9 mouse cellular contexts compared by ENCODE assay signal in the genomic region with DNA sequence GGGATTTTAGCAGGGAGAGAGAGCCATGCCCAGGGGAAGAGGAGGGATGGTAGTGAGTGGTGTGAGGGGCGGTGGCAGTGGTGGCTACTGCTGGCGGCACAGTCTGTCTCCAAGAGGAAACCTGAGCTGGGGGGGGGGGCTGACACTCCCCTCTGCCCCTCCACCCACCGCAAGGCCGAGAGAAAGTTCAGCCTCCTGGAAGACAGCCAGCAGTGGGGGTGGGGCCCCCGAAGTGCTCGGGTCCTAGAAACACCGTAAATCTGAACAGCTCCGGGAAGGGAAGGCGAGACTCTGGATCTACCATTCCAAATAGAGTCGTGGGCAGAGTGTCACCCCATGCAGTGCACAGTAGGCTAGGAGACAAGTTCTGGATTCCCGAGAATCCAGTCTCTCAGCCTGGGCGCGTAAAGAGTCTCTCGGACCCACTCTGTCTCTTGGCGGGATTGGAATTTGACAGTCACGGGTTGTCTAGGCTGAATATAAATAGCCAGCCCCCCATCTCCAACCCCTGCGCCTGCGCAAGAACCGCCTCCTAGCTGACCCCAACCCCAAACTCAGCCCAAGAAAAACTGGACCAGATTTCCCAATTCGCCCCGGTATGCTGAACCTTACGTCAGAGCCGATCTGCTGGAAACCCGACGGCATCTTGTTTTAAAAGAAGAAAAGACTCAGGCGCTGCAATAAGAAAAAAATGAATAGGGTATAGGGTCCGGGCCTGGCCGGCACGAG. TPM values are rescaled to one million over a fixed set of nuclear protein-coding genes. Genes with fewer than 3 reads are reported as not detected.
DNase-seq lines count a peak whose midpoint lies in the region; ATAC-seq lines count a peak whose summit lies in the region.
"Had no signal": no experiment of that assay in that cellular context is flagged by ENCODE, and none has a peak within 500 bp of the region (broad histone marks: within the 10 kb centered on the region; RNA-seq: fewer than 3 reads in every experiment).

No protein-coding gene starts in this region.

- H3K27me3 ChIP-seq in megakaryocyte, embryonic 14.5 days (replicated peaks), result peaks cover 82% of the 10 kb centered on the region
- H3K27me3 ChIP-seq in embryonic facial prominence, embryonic 14.5 days (replicated peaks; ENCODE audit: control insufficient read depth, insufficient read depth, low read length), result no peaks in the 10 kb centered on the region
- peaks cover 12% of the 10 kb centered on the region for H3K27me3 ChIP-seq in heart, embryonic 12.5 days (replicated peaks)
- H3K27me3 ChIP-seq in kidney, embryonic 15.5 days, result peaks cover 9% of the 10 kb centered on the region
- H3K27me3 ChIP-seq in midbrain, embryonic 11.5 days (ENCODE audit: control insufficient read depth, insufficient read depth, low read length), result no peaks in the 10 kb centered on the region

- no peak for ATAC-seq in megakaryocyte, adult 5-6 weeks (ENCODE audit: poor library complexity, severe bottlenecking)
- peak; percentile 62 for ATAC-seq in embryonic facial prominence, embryonic 14.5 days (ENCODE audit: low read depth)
- ATAC-seq in heart, embryonic 12.5 days (ENCODE audit: insufficient number of reproducible peaks, low FRiP score), result peak; percentile 65
- peak; percentile 54 for ATAC-seq in kidney, embryonic 15.5 days (replicated peaks; ENCODE audit: low FRiP score)
- ATAC-seq in midbrain, embryonic 11.5 days (ENCODE audit: low FRiP score), result peak; percentile 57

- no peaks in the 10 kb centered on the region for H3K9me3 ChIP-seq in megakaryocyte, embryonic 14.5 days
- H3K9me3 ChIP-seq in embryonic facial prominence, embryonic 14.5 days (ENCODE audit: control insufficient read depth, low read length), result no peaks in the 10 kb centered on the region
- H3K9me3 ChIP-seq in heart, embryonic 12.5 days (replicated peaks), result no peaks in the 10 kb centered on the region
- H3K9me3 ChIP-seq in kidney, embryonic 15.5 days (replicated peaks), result no peaks in the 10 kb centered on the region
- no peaks in the 10 kb centered on the region for H3K9me3 ChIP-seq in midbrain, embryonic 11.5 days (ENCODE audit: control insufficient read depth, low read length)

- DNase-seq in embryonic facial prominence, embryonic 14.5 days (ENCODE audit: low spot score), result peak; percentile 77
- peak; percentile 96 for DNase-seq in midbrain, embryonic 11.5 days (ENCODE audit: low spot score, missing footprints)
- DNase-seq in right cerebral cortex, adult 18-20 months, result no peak
- DNase-seq in thymus, postnatal 25 days, result no peak

- no peaks in the 10 kb centered on the region for H3K36me3 ChIP-seq in megakaryocyte, embryonic 14.5 days (replicated peaks; ENCODE audit: low read length)
- H3K36me3 ChIP-seq in embryonic facial prominence, embryonic 14.5 days (ENCODE audit: control insufficient read depth, insufficient read depth, low read length), result peaks cover 33% of the 10 kb centered on the region
- H3K36me3 ChIP-seq in heart, embryonic 12.5 days, result peaks cover 36% of the 10 kb centered on the region
- peaks cover 28% of the 10 kb centered on the region for H3K36me3 ChIP-seq in kidney, embryonic 15.5 days
- H3K36me3 ChIP-seq in midbrain, embryonic 11.5 days (ENCODE audit: control insufficient read depth, insufficient read depth, low read length), result no peaks in the 10 kb centered on the region

- H3K27ac ChIP-seq in embryonic facial prominence, embryonic 14.5 days (replicated peaks; ENCODE audit: low read depth, low read length), result peak overlapping the region; percentile 92
- H3K27ac ChIP-seq in heart, embryonic 12.5 days (ENCODE audit: poor library complexity, severe bottlenecking), result peak overlapping the region; percentile 89
- H3K27ac ChIP-seq in kidney, embryonic 15.5 days, result peak overlapping the region; percentile 94
- no peak overlapping the region; the same call in 1 of the 2 replicates for H3K27ac ChIP-seq in midbrain, embryonic 11.5 days (ENCODE audit: low read depth, low read length)
- H3K27ac ChIP-seq: macrophage had no signal

- 2% methylated on average over 25 of the region's 29 CpGs for WGBS in embryonic facial prominence, embryonic 14.5 days
- WGBS in heart, embryonic 12.5 days, result 3% methylated on average over 29 of the region's 29 CpGs
- WGBS in kidney, embryonic 15.5 days, result 2% methylated on average over 29 of the region's 29 CpGs
- 5% methylated on average over 29 of the region's 29 CpGs for WGBS in midbrain, embryonic 11.5 days

- peak overlapping the region; percentile 86 for H3K4me2 ChIP-seq in embryonic facial prominence, embryonic 14.5 days (ENCODE audit: low read depth, low read length)
- H3K4me2 ChIP-seq in heart, embryonic 12.5 days, result peak overlapping the region; percentile 81
- peak overlapping the region; percentile 69 for H3K4me2 ChIP-seq in kidney, embryonic 15.5 days
- peak overlapping the region; percentile 61 for H3K4me2 ChIP-seq in midbrain, embryonic 11.5 days

- peaks cover 29% of the 10 kb centered on the region for H3K4me1 ChIP-seq in megakaryocyte, embryonic 14.5 days
- H3K4me1 ChIP-seq in embryonic facial prominence, embryonic 14.5 days (ENCODE audit: control insufficient read depth, insufficient read depth, low read length), result peaks cover 10% of the 10 kb centered on the region
- peaks cover 29% of the 10 kb centered on the region for H3K4me1 ChIP-seq in heart, embryonic 12.5 days (replicated peaks)
- H3K4me1 ChIP-seq in kidney, embryonic 15.5 days, result peaks cover 37% of the 10 kb centered on the region
- H3K4me1 ChIP-seq in midbrain, embryonic 11.5 days (ENCODE audit: control insufficient read depth, insufficient read depth, low read length), result peaks cover 9% of the 10 kb centered on the region

- H3K4me3 ChIP-seq in megakaryocyte, embryonic 14.5 days (replicated peaks), result peak overlapping the region; percentile 90
- peak overlapping the region; percentile 61 for H3K4me3 ChIP-seq in embryonic facial prominence, embryonic 14.5 days (ENCODE audit: low read depth, low read length)
- H3K4me3 ChIP-seq in heart, embryonic 12.5 days, result peak overlapping the region; percentile 59
- H3K4me3 ChIP-seq in kidney, embryonic 15.5 days (replicated peaks), result peak overlapping the region; percentile 63
- H3K4me3 ChIP-seq in midbrain, embryonic 11.5 days (ENCODE audit: low read depth, low read length), result peak overlapping the region; percentile 49

- H3K9ac ChIP-seq in embryonic facial prominence, embryonic 14.5 days (ENCODE audit: low read depth, low read length), result peak overlapping the region; percentile 67
- peak overlapping the region; percentile 60 for H3K9ac ChIP-seq in heart, embryonic 12.5 days
- H3K9ac ChIP-seq in kidney, embryonic 15.5 days, result peak overlapping the region; percentile 62
- peak overlapping the region; percentile 78 for H3K9ac ChIP-seq in midbrain, embryonic 11.5 days (ENCODE audit: low read length)

RNA-seq across cellular contexts. Expression of gene Slc2a4, which starts 0.5 kb away (rescaled TPM):
- polyA plus RNA-seq in megakaryocyte, embryonic 14.5 days (2012; ENCODE audit: insufficient read depth, low replicate concordance), result not detected in 2 replicates
- total RNA-seq in megakaryocyte, adult 5-6 weeks (2015), result not detected in 2 replicates
- 0.07 TPM in 1 of 2 replicates, not detected in the other for total RNA-seq in megakaryocyte, adult 5-6 weeks (2017)
- polyA plus RNA-seq in embryonic facial prominence, embryonic 14.5 days (2014; fragmentation: Nextera tagmentation; extraction: Ambion mirVana), result 16.9 and 20.8 TPM in 2 replicates
- polyA plus RNA-seq in heart, embryonic 12.5 days (2016; fragmentation: Nextera tagmentation; extraction: Ambion mirVana), result 25.9 and 28.8 TPM in 2 replicates
- 17.3 and 22.1 TPM in 2 replicates for polyA plus RNA-seq in kidney, embryonic 15.5 days (2015; fragmentation: Nextera tagmentation; extraction: Ambion mirVana)
- polyA plus RNA-seq in midbrain, embryonic 11.5 days (2014; fragmentation: Nextera tagmentation; extraction: Ambion mirVana), result 6.3 and 7.8 TPM in 2 replicates

RNA-seq across cellular contexts. Expression of gene Ybx2, which starts 11.9 kb away (rescaled TPM):
- polyA plus RNA-seq in megakaryocyte, embryonic 14.5 days (2012; ENCODE audit: insufficient read depth, low replicate concordance), result 0.75 TPM in 1 of 2 replicates, not detected in the other
- not detected in 2 replicates for total RNA-seq in megakaryocyte, adult 5-6 weeks (2015)
- not detected in 2 replicates for total RNA-seq in megakaryocyte, adult 5-6 weeks (2017)
- polyA plus RNA-seq in embryonic facial prominence, embryonic 14.5 days (2014; fragmentation: Nextera tagmentation; extraction: Ambion mirVana), result 2.9 and 4.2 TPM in 2 replicates
- 2.0 and 2.6 TPM in 2 replicates for polyA plus RNA-seq in heart, embryonic 12.5 days (2016; fragmentation: Nextera tagmentation; extraction: Ambion mirVana)
- polyA plus RNA-seq in kidney, embryonic 15.5 days (2015; fragmentation: Nextera tagmentation; extraction: Ambion mirVana), result 6.3 and 7.5 TPM in 2 replicates
- 3.2 and 5.1 TPM in 2 replicates for polyA plus RNA-seq in midbrain, embryonic 11.5 days (2014; fragmentation: Nextera tagmentation; extraction: Ambion mirVana)
- polyA plus RNA-seq: macrophage had no signal

RNA-seq across cellular contexts. Expression of gene Cldn7, which starts 17.1 kb away (rescaled TPM):
- polyA plus RNA-seq in megakaryocyte, embryonic 14.5 days (2012; ENCODE audit: insufficient read depth, low replicate concordance), result not detected in 2 replicates
- not detected in 2 replicates for total RNA-seq in megakaryocyte, adult 5-6 weeks (2015)
- not detected in 2 replicates for total RNA-seq in megakaryocyte, adult 5-6 weeks (2017)
- polyA plus RNA-seq in embryonic facial prominence, embryonic 14.5 days (2014; fragmentation: Nextera tagmentation; extraction: Ambion mirVana), result 22.3 and 23.7 TPM in 2 replicates
- polyA plus RNA-seq in heart, embryonic 12.5 days (2016; fragmentation: Nextera tagmentation; extraction: Ambion mirVana), result 2.1 and 2.5 TPM in 2 replicates
- polyA plus RNA-seq in kidney, embryonic 15.5 days (2015; fragmentation: Nextera tagmentation; extraction: Ambion mirVana), result 173 and 178 TPM in 2 replicates
- polyA plus RNA-seq in midbrain, embryonic 11.5 days (2014; fragmentation: Nextera tagmentation; extraction: Ambion mirVana), result 2.3 and 2.7 TPM in 2 replicates
- polyA plus RNA-seq: macrophage had no signal

RNA-seq across cellular contexts. Expression of gene Eif5a, which starts 25.7 kb away (rescaled TPM):
- 2,079 and 2,119 TPM in 2 replicates for polyA plus RNA-seq in megakaryocyte, embryonic 14.5 days (2012; ENCODE audit: insufficient read depth, low replicate concordance)
- total RNA-seq in megakaryocyte, adult 5-6 weeks (2015), result 575 and 614 TPM in 2 replicates
- 561 and 596 TPM in 2 replicates for total RNA-seq in megakaryocyte, adult 5-6 weeks (2017)
- 1,503 and 1,606 TPM in 2 replicates for polyA plus RNA-seq in embryonic facial prominence, embryonic 14.5 days (2014; fragmentation: Nextera tagmentation; extraction: Ambion mirVana)
- 1,286 and 1,307 TPM in 2 replicates for polyA plus RNA-seq in heart, embryonic 12.5 days (2016; fragmentation: Nextera tagmentation; extraction: Ambion mirVana)
- 1,729 and 1,795 TPM in 2 replicates for polyA plus RNA-seq in kidney, embryonic 15.5 days (2015; fragmentation: Nextera tagmentation; extraction: Ambion mirVana)
- 1,778 and 1,800 TPM in 2 replicates for polyA plus RNA-seq in midbrain, embryonic 11.5 days (2014; fragmentation: Nextera tagmentation; extraction: Ambion mirVana)

RNA-seq across cellular contexts. Expression of gene Ctdnep1, which starts 33.5 kb away (rescaled TPM):
- 289 and 291 TPM in 2 replicates for polyA plus RNA-seq in megakaryocyte, embryonic 14.5 days (2012; ENCODE audit: insufficient read depth, low replicate concordance)
- 120 and 150 TPM in 2 replicates for total RNA-seq in megakaryocyte, adult 5-6 weeks (2015)
- 26.6 and 27.0 TPM in 2 replicates for total RNA-seq in megakaryocyte, adult 5-6 weeks (2017)
- polyA plus RNA-seq in embryonic facial prominence, embryonic 14.5 days (2014; fragmentation: Nextera tagmentation; extraction: Ambion mirVana), result 37.4 and 39.2 TPM in 2 replicates
- 23.6 and 24.5 TPM in 2 replicates for polyA plus RNA-seq in heart, embryonic 12.5 days (2016; fragmentation: Nextera tagmentation; extraction: Ambion mirVana)
- polyA plus RNA-seq in kidney, embryonic 15.5 days (2015; fragmentation: Nextera tagmentation; extraction: Ambion mirVana), result 31.0 and 31.7 TPM in 2 replicates
- 20.7 and 22.6 TPM in 2 replicates for polyA plus RNA-seq in midbrain, embryonic 11.5 days (2014; fragmentation: Nextera tagmentation; extraction: Ambion mirVana)

Comparison
In these comparisons a context has a peak if more than half of its experiments do, and no peak if none do; other contexts are left out.
1. DNase-seq: peak in embryonic facial prominence, embryonic 14.5 days (single experiment) and midbrain, embryonic 11.5 days (single experiment); none in right cerebral cortex, adult 18-20 months (single experiment) and thymus, postnatal 25 days (single experiment).
2. Peak in every context shown above with its lines, with median percentiles within 50 percentile points of each other: H3K4me3 ChIP-seq, H3K4me2 ChIP-seq and H3K9ac ChIP-seq.